Mouse (Mus musculus): ENCODE results near the gene Klhdc10.
"Not testable (repeated sequence)": the region's sequence is repeated elsewhere in the genome, so short reads cannot be mapped to it uniquely, and the experiment has no call there.

The Klhdc10 gene

GRCm38 (mm10) chr6:30401308-30402015 lies at the start of gene Klhdc10:
TSS of gene Klhdc10 (plus strand) at chr6:30401868.
- peak; percentile 98 for DNase-seq (ENCODE audit: low spot score)

- no peak for DNase-seq (ENCODE audit: low spot score)
These were observed 48.9 kb upstream of the Klhdc10 start for GRCm38 (mm10) chr6:30352762-30353161.

GRCm38 (mm10) chr6:30353661-30354060 lies 48.0 kb upstream of the Klhdc10 start:
- no peak for DNase-seq (ENCODE audit: low spot score)

- DNase-seq (ENCODE audit: low spot score) = no peak
These were observed 46.9 kb upstream of the Klhdc10 start for GRCm38 (mm10) chr6:30354760-30355159.

GRCm38 (mm10) chr6:30355701-30356100 lies 46.0 kb upstream of the Klhdc10 start:
- no peak for DNase-seq (ENCODE audit: low spot score)

GRCm38 (mm10) chr6:30356161-30356560 lies 45.5 kb upstream of the Klhdc10 start:
- no peak for DNase-seq (ENCODE audit: low spot score)

GRCm38 (mm10) chr6:30356680-30357079 lies 45.0 kb upstream of the Klhdc10 start:
- no peak for DNase-seq (ENCODE audit: low spot score)

- DNase-seq (ENCODE audit: low spot score) = peak; percentile 83
These were observed 44.0 kb upstream of the Klhdc10 start for GRCm38 (mm10) chr6:30357561-30358177.

- no peak for DNase-seq (ENCODE audit: low spot score)
These were observed 41.7 kb upstream of the Klhdc10 start for GRCm38 (mm10) chr6:30359762-30360509.

- DNase-seq (ENCODE audit: low spot score) = no peak
These were observed 37.9 kb upstream of the Klhdc10 start for GRCm38 (mm10) chr6:30363808-30364207.

- no peak for DNase-seq (ENCODE audit: low spot score)
These were observed 32.4 kb upstream of the Klhdc10 start for GRCm38 (mm10) chr6:30369291-30369690.

- no peak for DNase-seq (ENCODE audit: low spot score)
These were observed 28.9 kb upstream of the Klhdc10 start for GRCm38 (mm10) chr6:30372627-30373369.

GRCm38 (mm10) chr6:30374731-30375510 lies 26.7 kb upstream of the Klhdc10 start:
- no peak for DNase-seq (ENCODE audit: low spot score)

- DNase-seq (ENCODE audit: low spot score) = no peak
These were observed 25.9 kb upstream of the Klhdc10 start for GRCm38 (mm10) chr6:30375791-30376190.

- no peak for DNase-seq (ENCODE audit: low spot score)
These were observed 20.6 kb upstream of the Klhdc10 start for GRCm38 (mm10) chr6:30381116-30381515.

- DNase-seq (ENCODE audit: low spot score) = not testable (repeated sequence)
These were observed 11.4 kb upstream of the Klhdc10 start for GRCm38 (mm10) chr6:30390271-30390670.

GRCm38 (mm10) chr6:30390714-30391697 lies 10.7 kb upstream of the Klhdc10 start, which contains the start of gene Zc3hc1:
TSS of gene Zc3hc1 (minus strand) at chr6:30391028.
- DNase-seq (ENCODE audit: low spot score) = peak; percentile 64

- no peak for DNase-seq (ENCODE audit: low spot score)
These were observed 9.7 kb upstream of the Klhdc10 start for GRCm38 (mm10) chr6:30391996-30392395.

GRCm38 (mm10) chr6:30400146-30400545 lies 1.5 kb upstream of the Klhdc10 start:
- no peak for DNase-seq (ENCODE audit: low spot score)

GRCm38 (mm10) chr6:30400716-30401115 lies 952 bp upstream of the Klhdc10 start:
- DNase-seq (ENCODE audit: low spot score) = no peak
